Mouse (Mus musculus) left cerebral cortex, adult 9 months (tissue): ENCODE data around the gene Sat2.
A peak's percentile ranks its signal among the peaks of the same experiment; 100 is the strongest.

ENCODE experiments used
- DNase-seq, 2 experiments: peaks; one replicate each; pipeline ENCODE4 v3.0.0; 2022; ENCODE audit warnings: low spot score in 2 of 2

Sat2 gene

DNA sequence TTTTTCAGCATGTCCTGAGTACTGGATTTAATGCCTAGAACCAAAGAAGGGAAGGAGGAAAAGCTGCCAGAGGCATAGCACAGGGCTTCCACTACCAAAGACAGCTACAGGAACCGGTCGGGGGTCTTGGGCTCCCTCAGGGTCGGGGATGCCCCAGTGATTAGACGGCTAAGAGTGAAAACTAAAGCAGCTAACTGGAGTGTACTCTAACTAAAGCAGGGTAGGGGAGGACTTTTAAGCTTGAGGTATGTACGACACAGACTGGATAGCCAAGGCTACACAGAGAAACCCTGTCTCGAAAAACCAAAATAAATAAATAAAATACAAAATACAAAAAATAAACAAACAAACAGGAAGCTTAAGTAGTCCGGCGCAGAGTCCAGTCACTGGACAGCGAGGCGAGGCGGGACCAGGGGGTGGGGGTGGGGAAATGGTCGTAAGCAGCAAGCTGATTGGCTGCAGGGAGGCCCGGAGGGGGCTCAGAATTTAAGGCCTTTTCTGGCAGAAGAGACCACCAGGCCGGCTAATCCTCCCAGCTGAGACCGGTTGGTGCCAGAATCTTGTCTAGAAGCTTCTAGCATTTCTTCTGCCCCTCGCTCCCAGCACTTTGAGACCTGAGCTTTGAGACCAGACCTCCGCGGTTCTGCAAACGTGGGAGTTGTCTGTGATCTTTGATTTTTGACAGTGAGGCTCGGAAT lies at the start of gene Sat2:
Gene Sat2 (plus strand): TSS at position 454 of the 698 bp plus-strand sequence.
- no peak for DNase-seq

DNA sequence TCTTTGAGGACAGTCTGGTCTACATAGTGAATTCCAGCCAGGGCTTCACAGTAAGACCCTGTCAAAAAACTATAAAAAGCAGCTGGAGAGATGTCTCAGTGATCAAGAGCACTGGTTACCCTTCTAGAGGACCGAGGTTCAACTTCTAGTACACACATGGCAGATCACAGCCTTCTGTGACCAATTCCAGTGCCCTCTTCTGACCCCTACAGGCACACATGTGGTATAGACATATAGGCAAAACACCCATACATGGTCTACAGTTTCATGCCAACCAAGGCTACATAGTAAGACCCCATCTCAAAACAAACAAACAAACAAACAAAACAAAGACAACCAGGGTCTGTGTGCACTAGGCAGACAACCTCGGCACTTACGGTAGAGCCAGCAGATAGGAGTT lies 46.6 kb upstream of the Sat2 start:
- DNase-seq: no peak

DNA sequence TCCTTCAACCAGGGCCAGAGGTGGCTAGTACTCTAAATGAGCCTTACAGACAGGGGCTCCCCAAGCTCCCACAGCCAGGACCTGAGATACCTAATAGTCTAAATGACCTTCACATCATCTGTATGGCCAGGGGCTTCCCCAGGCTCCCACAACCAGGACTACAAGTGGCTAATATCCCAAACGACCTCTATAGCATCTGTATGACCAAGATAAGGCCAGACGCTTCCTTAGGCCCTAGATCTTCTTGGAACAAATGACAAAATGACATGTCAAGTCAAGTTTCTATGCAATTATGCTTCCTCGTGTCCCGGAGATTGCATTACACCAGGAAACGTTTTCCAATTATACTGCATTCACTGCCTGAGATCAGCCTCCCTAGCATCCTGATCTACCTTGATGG lies 45.5 kb upstream of the Sat2 start:
- no peak for DNase-seq

DNA sequence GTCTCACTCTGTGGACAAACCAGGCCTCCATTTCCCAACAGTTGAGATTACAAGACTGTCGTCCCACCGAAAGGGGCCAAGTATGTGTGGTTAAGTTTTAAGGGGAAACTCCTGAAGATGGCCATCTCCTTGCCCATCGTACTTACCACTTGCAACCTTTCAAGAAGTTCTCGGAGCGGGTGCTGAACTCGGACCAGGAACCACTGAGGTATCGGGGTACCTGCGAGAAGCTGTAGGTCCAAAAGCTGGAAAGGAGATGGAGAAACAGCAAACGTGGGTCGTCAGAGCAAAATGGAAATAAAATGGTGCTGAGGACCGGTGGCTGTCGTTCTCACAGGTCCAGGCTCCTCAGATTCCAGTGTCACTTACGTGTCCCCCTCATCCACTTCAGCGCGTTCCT lies 43.5 kb upstream of the Sat2 start:
- no peak for DNase-seq

DNA sequence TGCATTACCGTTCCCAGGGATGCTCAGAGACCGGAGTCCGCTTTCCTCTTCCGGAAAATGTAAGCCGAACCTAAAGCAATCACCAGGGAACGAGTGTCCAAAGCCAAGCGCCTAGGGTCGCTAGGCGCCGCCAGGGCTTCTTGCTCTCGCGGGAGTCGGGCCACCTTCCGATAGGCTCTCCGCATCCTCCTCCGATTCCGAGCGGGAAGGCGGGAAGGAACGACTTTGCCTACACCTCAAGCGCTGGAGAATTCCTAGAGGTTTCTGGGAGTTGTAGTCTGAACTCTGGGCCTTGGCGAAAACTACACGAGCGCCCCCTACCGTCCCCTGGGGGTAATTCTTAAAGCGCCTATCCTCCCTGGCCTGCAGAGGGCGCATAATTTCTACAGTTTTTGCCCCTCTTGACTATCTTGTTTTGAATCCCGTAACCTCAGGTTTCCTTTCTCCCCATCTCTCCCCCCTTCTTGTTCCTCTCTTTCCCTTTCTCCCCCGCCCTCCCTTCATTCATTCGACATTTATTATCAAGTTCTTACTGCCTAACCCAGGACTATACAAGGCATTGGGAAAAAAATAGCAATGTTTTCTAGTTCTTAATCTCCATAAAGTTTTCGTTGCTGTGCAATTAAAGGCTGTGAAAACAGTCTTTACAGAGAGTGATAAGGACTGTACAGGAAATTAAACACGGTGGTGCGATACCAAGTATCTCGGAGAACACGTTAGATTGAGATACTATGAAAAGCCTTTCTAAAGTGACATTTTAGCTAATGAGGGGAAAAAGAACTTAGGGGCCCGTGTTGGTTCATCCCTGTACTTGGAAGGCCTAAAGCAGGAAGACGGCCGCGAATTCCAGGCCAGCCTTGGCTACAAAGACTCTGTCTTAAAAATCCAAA lies 42.5 kb upstream of the Sat2 start:
- peak; percentile 95 to 100 for DNase-seq

DNA sequence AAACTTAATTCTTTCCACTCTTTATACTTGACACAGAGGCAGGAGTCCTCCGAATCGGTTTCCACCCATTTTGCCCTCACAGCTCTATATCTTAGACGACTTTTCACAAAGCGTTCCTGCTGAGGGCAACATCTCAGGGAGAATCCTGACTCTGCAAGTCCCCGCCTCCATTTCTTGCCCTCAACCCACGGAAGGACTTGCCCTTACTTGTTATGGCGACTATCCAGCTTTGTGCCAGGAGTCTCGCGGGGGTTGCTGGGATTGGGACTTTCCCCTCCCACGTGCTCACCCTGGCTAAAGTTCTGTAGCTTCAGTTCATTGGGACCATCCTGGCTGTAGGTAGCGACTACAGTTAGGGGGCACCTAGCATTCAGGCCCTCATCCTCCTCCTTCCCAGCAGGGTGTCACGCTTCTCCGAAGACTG lies 41.7 kb upstream of the Sat2 start, which contains the start of the genes Wrap53 and Trp53:
Gene Wrap53 (minus strand): TSS at position 165 of the 424 bp plus-strand sequence.
Gene Trp53 (plus strand): TSS at position 269 of the 424 bp plus-strand sequence.
- peak; percentile 86 to 92 for DNase-seq

DNA sequence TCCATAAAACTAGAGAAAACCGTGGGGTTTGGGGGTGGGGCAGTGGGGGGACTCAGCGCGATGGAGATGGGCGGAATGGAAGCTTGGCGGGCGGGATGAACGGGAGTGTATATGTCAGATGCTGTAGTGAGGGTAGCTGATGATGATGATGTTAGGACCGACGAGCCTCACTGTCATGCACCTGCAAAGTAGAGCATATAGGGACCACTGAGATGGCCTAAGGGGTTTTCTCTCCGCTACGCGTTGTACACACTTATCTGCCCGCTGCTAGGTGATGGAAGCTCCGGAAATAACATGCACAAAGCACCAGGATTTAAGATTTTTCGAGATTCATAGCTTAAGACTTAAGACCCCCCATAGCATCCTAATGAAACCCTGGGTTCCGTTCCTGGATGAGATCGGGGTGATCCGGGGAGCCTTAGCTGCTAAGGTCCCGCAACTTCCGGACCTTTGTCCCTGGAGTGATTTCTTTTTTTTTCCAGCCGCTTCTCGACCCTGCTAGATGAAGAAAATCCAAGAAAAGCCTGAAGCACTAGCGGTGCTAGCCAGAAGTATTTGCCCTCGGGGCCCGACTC lies 41.2 kb upstream of the Sat2 start:
- DNase-seq: no peak

DNA sequence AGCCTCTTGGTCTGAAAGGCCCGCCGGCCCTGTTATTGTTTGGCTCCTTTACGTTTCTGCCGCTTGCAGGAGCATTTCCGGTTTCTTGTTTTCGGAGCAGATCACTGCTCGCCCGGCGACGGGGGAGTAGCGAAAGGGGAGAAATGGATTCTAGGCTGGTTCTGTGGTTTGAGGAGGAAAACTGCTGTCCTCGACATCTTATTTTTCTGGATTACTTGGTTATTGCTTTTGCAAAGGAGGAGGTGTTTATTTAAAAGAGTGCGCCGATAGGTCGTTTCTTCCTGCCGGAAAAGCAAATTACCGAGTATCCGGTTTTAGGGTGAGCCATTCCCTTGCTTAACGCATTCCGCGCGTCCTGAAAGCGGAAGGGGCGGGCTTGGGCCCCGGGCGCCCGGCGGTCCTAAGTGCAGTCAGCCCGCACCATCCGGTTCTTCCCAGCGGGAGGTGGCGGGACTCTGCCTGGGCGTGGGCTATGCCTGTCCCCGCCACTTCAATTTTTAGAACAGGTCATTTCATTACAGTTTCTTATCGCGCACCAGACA lies 40.6 kb upstream of the Sat2 start:
- DNase-seq: peak; percentile 75 to 89

DNA sequence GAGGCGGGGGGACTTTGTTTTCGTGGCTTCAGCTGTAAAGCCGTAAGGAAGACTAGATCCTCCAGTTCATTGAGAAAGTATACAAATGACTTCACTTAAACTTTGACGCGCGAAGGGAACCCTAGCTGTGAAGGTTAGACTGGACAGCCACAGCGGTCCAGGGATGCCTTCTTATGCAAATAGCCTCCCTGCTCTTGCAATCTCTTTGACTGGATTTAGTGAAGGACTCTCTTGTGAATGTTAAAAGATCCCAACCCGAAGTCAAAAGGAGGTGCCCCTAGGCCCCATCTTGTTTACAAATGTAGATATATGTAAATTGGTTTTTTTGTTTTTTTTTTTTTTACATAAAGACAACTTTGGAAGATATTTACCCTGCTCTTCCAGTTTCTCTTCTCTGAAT lies 40.0 kb upstream of the Sat2 start:
- DNase-seq: no peak

DNA sequence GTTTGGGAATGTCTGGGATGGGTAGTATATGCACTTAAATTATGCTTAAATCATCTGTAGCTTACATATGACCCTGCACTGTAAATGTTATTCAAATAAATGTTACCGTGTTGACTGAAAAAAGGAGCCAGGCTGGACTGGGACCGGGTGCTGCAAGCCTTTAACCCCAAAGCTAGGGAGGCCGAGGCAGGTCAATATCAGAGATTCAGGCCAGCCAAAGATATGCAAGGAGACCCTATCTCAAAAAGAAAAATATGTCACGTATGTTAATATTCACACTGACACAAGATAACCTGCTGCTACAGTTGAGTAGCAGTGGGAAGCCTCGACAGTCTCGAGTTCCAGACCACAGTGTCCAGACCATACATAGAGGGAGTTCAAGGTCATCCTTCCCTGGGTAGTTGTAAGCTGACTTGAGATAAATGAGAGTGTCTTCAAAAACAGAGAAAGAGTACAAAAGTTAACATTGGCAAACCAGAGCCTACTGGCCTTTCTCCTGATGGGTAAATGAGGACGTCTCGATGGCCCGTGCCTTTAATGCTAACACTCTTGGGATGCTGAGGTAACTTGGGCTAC lies 39.5 kb upstream of the Sat2 start:
- no peak for DNase-seq

DNA sequence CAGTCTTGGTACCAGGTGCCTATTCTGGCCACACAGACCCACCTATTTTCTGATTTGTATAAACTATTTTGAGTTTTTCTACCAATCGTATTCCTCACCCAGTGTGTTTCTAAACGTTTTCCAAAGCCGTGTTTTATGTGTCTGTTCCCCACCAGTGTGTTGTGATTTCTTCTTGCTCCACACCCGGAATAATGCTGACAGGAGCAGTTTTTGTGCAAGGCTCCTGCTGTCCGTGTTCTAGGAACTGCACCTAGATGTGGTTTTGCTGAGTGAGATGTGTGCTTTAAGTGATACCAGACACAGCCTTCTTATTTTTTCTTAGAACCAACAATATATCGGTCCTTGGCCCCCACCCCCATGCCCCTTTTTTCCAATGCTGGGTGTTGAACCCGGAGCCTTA lies 37.8 kb upstream of the Sat2 start:
- DNase-seq: no peak

DNA sequence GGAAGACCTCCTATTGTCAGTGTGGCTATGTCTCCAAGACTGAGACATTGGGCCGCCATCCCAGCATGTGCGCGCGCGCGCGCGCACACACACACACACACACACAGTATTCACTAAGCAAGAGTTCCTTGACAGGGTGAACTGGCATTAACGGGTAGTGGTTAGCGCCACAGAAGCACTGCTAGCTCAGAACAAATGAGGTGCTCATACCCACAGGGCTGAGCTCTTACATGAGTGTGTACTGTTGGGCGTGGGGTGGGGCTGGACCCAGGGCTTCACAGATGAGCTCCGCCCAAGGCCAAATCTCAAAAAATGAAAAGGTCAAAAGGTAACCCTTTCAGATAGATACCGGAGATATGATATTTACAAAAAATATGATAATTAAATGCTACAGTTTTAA lies 36.9 kb upstream of the Sat2 start:
- no peak for DNase-seq

DNA sequence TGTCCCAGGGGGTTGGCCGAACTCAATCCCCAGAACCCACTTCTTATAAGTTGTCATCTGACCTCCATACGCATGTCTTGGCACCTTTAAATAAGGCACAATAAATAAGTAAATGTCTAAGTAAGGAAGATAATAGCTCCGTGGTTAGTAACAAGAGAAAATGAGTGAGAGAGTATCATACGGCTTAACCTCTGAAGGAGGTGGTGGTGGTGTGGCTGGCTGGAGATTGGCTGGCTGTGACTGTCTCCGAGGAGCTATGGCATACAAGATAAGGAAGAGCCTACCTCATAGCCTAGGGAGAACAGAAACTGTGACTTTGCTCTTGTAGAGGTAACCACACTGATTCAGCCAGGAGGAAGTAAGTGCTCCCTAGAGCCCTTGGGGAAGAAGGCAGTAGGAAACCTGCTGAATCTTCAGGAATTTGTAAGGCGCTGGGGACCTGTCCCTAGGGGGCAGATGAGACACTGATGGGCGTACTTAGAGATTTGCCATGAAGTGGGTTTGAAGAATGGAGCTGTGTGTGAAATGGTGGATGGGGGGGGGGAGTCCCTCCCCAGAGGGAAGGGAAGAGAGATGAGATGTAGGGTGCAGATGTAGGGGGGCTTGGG lies 36.0 kb upstream of the Sat2 start:
- no peak for DNase-seq

DNA sequence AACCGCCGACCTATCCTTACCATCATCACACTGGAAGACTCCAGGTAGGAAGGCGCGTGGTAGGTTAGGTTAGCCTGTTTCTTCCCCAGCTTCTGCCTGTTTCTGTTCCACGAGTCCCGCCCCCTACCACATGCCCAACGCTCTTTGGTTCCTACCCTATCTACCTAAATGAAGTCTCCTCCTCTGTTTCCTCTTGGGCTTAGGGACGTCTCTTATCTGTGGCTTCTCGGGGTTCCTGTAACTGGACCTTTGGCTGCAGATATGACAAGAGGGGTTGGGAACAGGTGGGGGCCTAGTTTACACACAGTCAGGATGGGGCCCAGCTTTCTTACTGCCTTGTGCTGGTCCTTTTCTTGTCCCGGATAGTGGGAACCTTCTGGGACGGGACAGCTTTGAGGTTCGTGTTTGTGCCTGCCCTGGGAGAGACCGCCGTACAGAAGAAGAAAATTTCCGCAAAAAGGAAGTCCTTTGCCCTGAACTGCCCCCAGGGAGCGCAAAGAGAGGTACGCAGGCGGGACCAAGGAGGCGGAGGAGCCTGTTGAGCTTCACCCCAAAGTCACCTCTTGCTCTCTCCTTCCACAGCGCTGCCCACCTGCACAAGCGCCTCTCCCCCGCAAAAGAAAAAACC lies 32.5 kb upstream of the Sat2 start:
- no peak for DNase-seq

DNA sequence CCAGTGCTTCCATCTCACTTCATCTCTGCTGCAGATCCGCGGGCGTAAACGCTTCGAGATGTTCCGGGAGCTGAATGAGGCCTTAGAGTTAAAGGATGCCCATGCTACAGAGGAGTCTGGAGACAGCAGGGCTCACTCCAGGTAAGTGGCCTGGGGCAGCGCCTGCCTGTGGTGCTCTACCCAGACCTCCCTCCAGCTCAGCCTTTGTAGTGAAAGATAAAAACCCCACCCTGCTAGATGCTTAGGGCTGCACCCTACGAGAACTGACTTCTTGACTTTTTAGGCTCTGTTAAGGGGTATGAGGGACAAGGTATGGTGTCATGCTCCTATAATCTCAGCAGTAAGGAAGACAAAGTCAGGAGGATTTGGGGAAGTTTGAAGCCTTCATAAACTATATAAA lies 31.2 kb upstream of the Sat2 start:
- no peak for DNase-seq

DNA sequence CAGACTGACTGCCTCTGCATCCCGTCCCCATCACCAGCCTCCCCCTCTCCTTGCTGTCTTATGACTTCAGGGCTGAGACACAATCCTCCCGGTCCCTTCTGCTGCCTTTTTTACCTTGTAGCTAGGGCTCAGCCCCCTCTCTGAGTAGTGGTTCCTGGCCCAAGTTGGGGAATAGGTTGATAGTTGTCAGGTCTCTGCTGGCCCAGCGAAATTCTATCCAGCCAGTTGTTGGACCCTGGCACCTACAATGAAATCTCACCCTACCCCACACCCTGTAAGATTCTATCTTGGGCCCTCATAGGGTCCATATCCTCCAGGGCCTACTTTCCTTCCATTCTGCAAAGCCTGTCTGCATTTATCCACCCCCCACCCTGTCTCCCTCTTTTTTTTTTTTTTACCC lies 30.4 kb upstream of the Sat2 start:
- DNase-seq: no peak

DNA sequence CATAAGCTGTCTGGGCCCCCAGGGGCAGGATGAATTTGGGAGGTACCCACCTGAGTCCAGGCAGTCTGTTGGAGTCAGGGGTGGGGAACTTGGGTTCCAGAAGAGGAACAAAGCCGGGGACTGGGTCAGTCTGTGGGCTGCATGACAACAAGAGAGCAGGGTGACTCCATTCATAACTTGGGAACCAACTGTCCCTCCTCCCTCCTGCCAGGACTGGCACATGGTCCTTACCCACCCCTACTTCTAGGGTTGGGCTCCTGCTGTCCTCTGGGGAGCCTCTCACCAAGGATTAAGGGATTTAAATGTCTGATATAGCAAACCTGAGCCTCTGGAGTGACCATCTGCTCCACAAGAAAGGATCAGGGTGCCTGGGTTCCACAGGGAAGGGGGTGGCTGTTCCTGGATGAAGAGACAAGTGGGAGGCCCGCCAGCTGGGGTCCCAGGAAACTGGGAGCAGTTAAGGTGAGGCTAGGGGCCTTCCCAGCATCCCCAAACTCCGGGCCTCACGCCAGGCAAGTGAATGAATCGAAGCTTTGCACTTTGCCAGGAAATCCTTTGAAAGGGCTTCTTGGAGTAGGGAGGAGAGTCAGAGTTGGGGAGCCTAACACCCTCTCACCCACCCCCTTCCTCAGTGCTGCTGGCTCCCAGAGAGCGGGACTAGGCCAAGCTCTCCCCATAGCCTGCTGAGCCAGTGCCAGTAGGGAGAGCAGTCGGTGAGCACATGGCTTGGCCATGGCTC lies 29.8 kb upstream of the Sat2 start:
- DNase-seq: peak; percentile 66 to 76

DNA sequence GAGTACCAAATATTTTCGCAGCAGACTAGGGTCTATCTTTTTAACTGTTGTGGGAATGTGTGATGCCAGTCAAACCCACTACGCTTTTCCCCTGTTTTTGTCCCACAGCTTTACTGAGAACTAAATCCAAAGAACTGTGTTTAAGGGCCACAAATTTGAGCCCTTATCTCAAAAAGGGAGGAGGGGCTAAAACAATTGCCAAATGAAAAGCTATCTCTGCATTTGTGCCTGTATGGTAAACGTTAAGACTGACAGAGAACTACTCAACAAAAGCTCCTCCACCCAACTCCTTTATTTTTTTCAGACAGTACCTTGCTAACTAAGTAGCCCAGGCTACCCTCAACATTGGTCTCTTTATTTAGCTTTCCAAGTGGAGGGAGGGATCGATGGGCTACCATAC lies 29.0 kb upstream of the Sat2 start:
- no peak for DNase-seq

DNA sequence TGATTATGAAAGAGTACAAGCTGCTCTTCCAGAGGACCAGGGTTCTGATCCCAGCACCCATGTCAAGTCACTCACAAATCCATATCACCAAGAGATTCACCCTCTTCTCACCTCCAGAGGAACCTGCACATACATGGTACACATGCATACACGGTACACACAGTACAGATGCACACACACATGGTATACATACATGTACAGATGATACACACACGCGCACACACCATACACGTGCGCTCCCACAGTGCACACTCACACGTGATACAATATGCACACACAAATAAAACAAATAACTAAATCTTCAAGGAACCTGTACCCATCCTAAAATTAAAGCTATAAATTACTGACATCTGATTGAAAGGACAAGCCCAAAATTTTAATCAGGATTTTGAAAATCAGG lies 27.0 kb upstream of the Sat2 start:
- DNase-seq: no peak

DNA sequence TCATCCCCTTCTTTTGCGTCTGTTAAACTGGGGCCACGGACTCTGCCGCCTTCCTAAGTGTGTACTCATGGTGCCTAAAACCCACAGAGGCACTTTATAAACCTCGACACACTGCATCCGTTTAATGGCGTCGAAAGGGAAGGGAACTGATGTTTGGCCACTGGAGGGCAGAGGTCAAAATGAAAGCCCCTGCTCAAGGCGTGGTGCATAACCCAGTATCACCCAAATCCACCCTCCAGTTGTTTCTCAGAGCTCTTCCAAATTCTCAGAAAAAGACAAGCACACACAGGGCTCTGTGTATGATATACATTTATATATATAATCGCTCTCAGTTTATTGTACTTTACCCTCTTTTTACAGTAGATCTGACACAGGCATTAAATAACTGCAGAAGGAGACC lies 22.4 kb upstream of the Sat2 start:
- no peak for DNase-seq
